9 mouse cellular contexts compared by ENCODE assay signal in the genomic region with DNA sequence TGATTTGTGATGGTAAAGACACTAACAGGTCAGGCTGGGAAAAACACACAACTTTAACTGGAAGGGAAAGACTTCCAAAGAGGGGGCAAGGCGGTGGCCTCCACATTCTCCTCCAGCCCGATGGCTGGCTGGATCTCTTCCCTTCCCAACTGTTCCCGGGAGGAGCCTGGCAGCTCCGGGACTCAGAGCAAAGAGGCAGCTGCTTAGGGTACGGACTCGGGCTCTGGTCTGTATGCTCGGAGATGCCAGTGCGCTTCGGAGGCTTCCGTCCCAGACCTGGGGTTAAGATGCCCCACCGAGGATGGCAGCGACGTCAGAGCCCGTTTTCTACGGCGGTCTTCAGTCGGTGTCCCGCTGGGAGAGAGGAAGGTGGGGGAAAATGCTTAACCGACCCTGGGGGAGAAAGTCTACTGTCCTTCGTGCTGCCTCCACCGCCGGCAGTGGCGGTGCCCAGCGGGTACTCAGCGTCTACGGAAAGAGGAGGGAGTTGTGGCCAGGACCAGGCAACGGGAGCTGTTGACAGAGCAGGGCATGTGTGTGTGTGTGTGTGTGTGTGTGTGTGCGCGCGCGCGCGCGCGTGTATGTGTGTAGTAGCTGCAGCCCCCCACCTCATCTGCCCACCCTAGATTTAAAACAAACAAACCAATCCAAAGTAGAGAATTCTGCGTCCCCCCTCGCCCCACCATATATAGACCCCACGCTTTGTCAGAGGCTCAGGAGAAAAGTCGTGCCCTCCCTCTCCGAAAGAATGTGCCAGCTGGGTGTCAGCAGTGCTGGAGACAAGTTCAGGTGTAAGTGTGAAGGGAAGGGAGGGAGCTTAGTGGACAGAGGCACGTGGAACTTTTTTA. TPM values are rescaled to one million over a fixed set of nuclear protein-coding genes. Genes with fewer than 3 reads are reported as not detected.
A peak's percentile ranks its signal among the peaks of the same experiment; 100 is the strongest.
DNase-seq lines count a peak whose midpoint lies in the region; ATAC-seq and TF ChIP-seq lines count a peak whose summit lies in the region.
"Had no signal": no experiment of that assay in that cellular context is flagged by ENCODE, and none has a peak within 500 bp of the region (broad histone marks: within the 10 kb centered on the region; RNA-seq: fewer than 3 reads in every experiment).

No protein-coding gene starts in this region.

- DNase-seq in urinary bladder, adult 18-20 months (ENCODE audit: low spot score in 2 of 2): peak; percentile 11 to 49
- no peak for DNase-seq in urinary bladder, postnatal 10 days (ENCODE audit: low spot score)
- DNase-seq in kidney, postnatal 36 days: peak; percentile 25 to 57
- DNase-seq in lung, postnatal 0 days (ENCODE audit: low spot score): peak; percentile 54
- DNase-seq in right cerebral cortex, postnatal 10 days (ENCODE audit: low spot score in 2 of 2): peak; percentile 74
- DNase-seq in spleen, adult 12 weeks (ENCODE audit: low spot score): no peak

- no peaks in the 10 kb centered on the region for H3K9me3 ChIP-seq in embryonic facial prominence, embryonic 13.5 days
- no peaks in the 10 kb centered on the region for H3K9me3 ChIP-seq in heart, embryonic 15.5 days (replicated peaks)
- no peaks in the 10 kb centered on the region for H3K9me3 ChIP-seq in lung, postnatal 0 days (ENCODE audit: low read length)

- 0 out of 2 replicates have a peak, but pooled peaks have one; percentile 22 for ATAC-seq in embryonic facial prominence, embryonic 13.5 days (ENCODE audit: insufficient number of reproducible peaks, insufficient read depth, low FRiP score, low TSS enrichment, low read depth)
- peak; percentile 20 for ATAC-seq in heart, embryonic 15.5 days (replicated peaks; ENCODE audit: insufficient number of reproducible peaks, insufficient read depth, low FRiP score, low read depth)
- ATAC-seq in lung, postnatal 0 days: peak; percentile 37; the same call in 1 of the 2 replicates

- peak overlapping the region; percentile 87 for H3K4me3 ChIP-seq in embryonic facial prominence, embryonic 13.5 days
- H3K4me3 ChIP-seq in heart, embryonic 15.5 days: peak overlapping the region; percentile 97
- H3K4me3 ChIP-seq in lung, postnatal 0 days (ENCODE audit: low read depth, low read length): peak overlapping the region; percentile 79

- WGBS in embryonic facial prominence, embryonic 13.5 days: under 1% methylated on average over 41 of the region's 41 CpGs
- WGBS in heart, embryonic 15.5 days: under 1% methylated on average over 41 of the region's 41 CpGs
- WGBS in lung, postnatal 0 days: under 1% methylated on average over 27 of the region's 41 CpGs

- H3K27me3 ChIP-seq in embryonic facial prominence, embryonic 13.5 days: no peaks in the 10 kb centered on the region
- H3K27me3 ChIP-seq in heart, embryonic 15.5 days: no peaks in the 10 kb centered on the region
- 0 out of 2 replicates have a peak, but pooled peaks cover 3% of the 10 kb centered on the region for H3K27me3 ChIP-seq in lung, postnatal 0 days (replicated peaks; ENCODE audit: insufficient read depth, low read length)

- H3K27ac ChIP-seq in embryonic facial prominence, embryonic 13.5 days: peak overlapping the region; percentile 99
- H3K27ac ChIP-seq in heart, embryonic 15.5 days: peak overlapping the region; percentile 96
- H3K27ac ChIP-seq in lung, postnatal 0 days (ENCODE audit: low read length): no peak overlapping the region
- H3K27ac ChIP-seq: macrophage had no signal

- H3K4me1 ChIP-seq in embryonic facial prominence, embryonic 13.5 days: peaks cover 35% of the 10 kb centered on the region
- peaks cover 16% of the 10 kb centered on the region; the same call in 1 of the 2 replicates for H3K4me1 ChIP-seq in heart, embryonic 15.5 days (replicated peaks)
- no peaks in the 10 kb centered on the region; the same call in 1 of the 2 replicates for H3K4me1 ChIP-seq in lung, postnatal 0 days (ENCODE audit: insufficient read depth, low read depth, low read length)

- peak overlapping the region; percentile 91 for H3K4me2 ChIP-seq in embryonic facial prominence, embryonic 13.5 days
- peak overlapping the region; percentile 96 for H3K4me2 ChIP-seq in heart, embryonic 15.5 days
- H3K4me2 ChIP-seq in lung, postnatal 0 days (replicated peaks; ENCODE audit: low read depth, low read length): peak overlapping the region; percentile 100

- TF ChIP-seq CTCF in lung, postnatal 0 days (IDR thresholded peaks at IDR 0.05): no peak

- peak overlapping the region; percentile 97 for H3K9ac ChIP-seq in embryonic facial prominence, embryonic 13.5 days
- H3K9ac ChIP-seq in heart, embryonic 15.5 days: peak overlapping the region; percentile 91
- H3K9ac ChIP-seq in lung, postnatal 0 days (replicated peaks; ENCODE audit: low read depth): 0 out of 2 replicates have a peak overlapping the region, but pooled peaks have one; percentile 23

- TF ChIP-seq EP300 in lung, postnatal 0 days (IDR thresholded peaks at IDR 0.05): no peak

- H3K36me3 ChIP-seq in embryonic facial prominence, embryonic 13.5 days: peaks cover 9% of the 10 kb centered on the region
- no peaks in the 10 kb centered on the region for H3K36me3 ChIP-seq in heart, embryonic 15.5 days
- no peaks in the 10 kb centered on the region for H3K36me3 ChIP-seq in lung, postnatal 0 days (ENCODE audit: insufficient read depth, low read length)

RNA-seq across cellular contexts. Expression of a gene that starts 2.0 kb away (rescaled TPM):
- 105 and 115 TPM in 2 replicates for polyA plus RNA-seq in embryonic facial prominence, embryonic 13.5 days (2015; fragmentation: Nextera tagmentation; extraction: Ambion mirVana)
- polyA plus RNA-seq in heart, embryonic 15.5 days (2015; fragmentation: Nextera tagmentation; extraction: Ambion mirVana): 43.4 and 57.5 TPM in 2 replicates
- 9.7 and 13.9 TPM in 2 replicates for polyA plus RNA-seq in lung, postnatal 0 days (2015; fragmentation: Nextera tagmentation; extraction: Ambion mirVana)
- polyA plus RNA-seq: macrophage had no signal

Comparison
In these comparisons a context has a peak if more than half of its experiments do, and no peak if none do; other contexts are left out.
1. DNase-seq: peak in urinary bladder, adult 18-20 months (2 of 2), kidney, postnatal 36 days (2 of 2), lung, postnatal 0 days (single experiment) and right cerebral cortex, postnatal 10 days (2 of 2); none in urinary bladder, postnatal 10 days (single experiment) and spleen, adult 12 weeks (single experiment).
2. H3K9ac ChIP-seq: peak in every context shown above with its lines; median percentile 97 in embryonic facial prominence, embryonic 13.5 days; 91 in heart, embryonic 15.5 days; 23 in lung, postnatal 0 days.
3. Peak in every context shown above with its lines, with median percentiles within 50 percentile points of each other: ATAC-seq, H3K4me2 ChIP-seq and H3K4me3 ChIP-seq.